Mouse (Mus musculus): ENCODE measurements around the gene Zbtb34.
A peak's percentile ranks its signal among the peaks of the same experiment; 100 is the strongest.

Zbtb34 gene

GRCm38 (mm10) chr2:33445741-33446140 is 14.6 kb upstream of the Zbtb34 start:
- DNase-seq (ENCODE audit: low spot score): no peak

- DNase-seq (ENCODE audit: low spot score): no peak
These were observed 13.7 kb upstream of the Zbtb34 start for GRCm38 (mm10) chr2:33444862-33445261.

GRCm38 (mm10) chr2:33444358-33444757 is 13.2 kb upstream of the Zbtb34 start:
- DNase-seq (ENCODE audit: low spot score): peak; percentile 78

- DNase-seq (ENCODE audit: low spot score): no peak
These were observed 11.6 kb upstream of the Zbtb34 start for GRCm38 (mm10) chr2:33442701-33443100.

- peak; percentile 77 for DNase-seq (ENCODE audit: low spot score)
These were observed 9.8 kb upstream of the Zbtb34 start for GRCm38 (mm10) chr2:33440893-33441292.

- DNase-seq (ENCODE audit: low spot score): no peak
These were observed 9.0 kb upstream of the Zbtb34 start for GRCm38 (mm10) chr2:33439980-33440670.

- DNase-seq (ENCODE audit: low spot score): no peak
These were observed 8.4 kb upstream of the Zbtb34 start for GRCm38 (mm10) chr2:33439471-33439881.

- DNase-seq (ENCODE audit: low spot score): no peak
These were observed 7.3 kb upstream of the Zbtb34 start for GRCm38 (mm10) chr2:33438377-33438776.

GRCm38 (mm10) chr2:33437184-33437583 is 6.1 kb upstream of the Zbtb34 start:
- DNase-seq (ENCODE audit: low spot score): no peak

- no peak for DNase-seq (ENCODE audit: low spot score)
These were observed 5.0 kb upstream of the Zbtb34 start for GRCm38 (mm10) chr2:33436035-33436580.

GRCm38 (mm10) chr2:33435036-33435650 is 4.0 kb upstream of the Zbtb34 start:
- DNase-seq (ENCODE audit: low spot score): no peak

- no peak for DNase-seq (ENCODE audit: low spot score)
These were observed 1.8 kb upstream of the Zbtb34 start for GRCm38 (mm10) chr2:33432877-33433276.

GRCm38 (mm10) chr2:33430081-33430770 is 898 bp downstream of the Zbtb34 start:
- DNase-seq (ENCODE audit: low spot score): no peak

GRCm38 (mm10) chr2:33429339-33429738 is 1.8 kb downstream of the Zbtb34 start:
- no peak for DNase-seq (ENCODE audit: low spot score)

GRCm38 (mm10) chr2:33426640-33427398 is 4.3 kb downstream of the Zbtb34 start:
- no peak for DNase-seq (ENCODE audit: low spot score)

GRCm38 (mm10) chr2:33417454-33417853 is 13.7 kb downstream of the Zbtb34 start:
- no peak for DNase-seq (ENCODE audit: low spot score)

- no peak for DNase-seq (ENCODE audit: low spot score)
These were observed 17.1 kb downstream of the Zbtb34 start for GRCm38 (mm10) chr2:33414019-33414418.

- no peak for DNase-seq (ENCODE audit: low spot score)
These were observed 19.0 kb downstream of the Zbtb34 start for GRCm38 (mm10) chr2:33412111-33412510.

- no peak for DNase-seq (ENCODE audit: low spot score)
These were observed 27.6 kb downstream of the Zbtb34 start for GRCm38 (mm10) chr2:33403511-33404003.

GRCm38 (mm10) chr2:33402638-33403037 is 28.5 kb downstream of the Zbtb34 start:
- no peak for DNase-seq (ENCODE audit: low spot score)

- DNase-seq (ENCODE audit: low spot score): no peak
These were observed 28.9 kb downstream of the Zbtb34 start for GRCm38 (mm10) chr2:33402236-33402635.

GRCm38 (mm10) chr2:33401217-33401616 is 29.9 kb downstream of the Zbtb34 start:
- no peak for DNase-seq (ENCODE audit: low spot score)
